Mouse (Mus musculus) kidney, adult 2 months (tissue): ENCODE data around the gene Apaf1. TPM values are rescaled to one million over a fixed set of nuclear protein-coding genes. Genes with fewer than 3 reads are reported as not detected.

ENCODE experiments used
- DNase-seq: peaks from one replicate; pipeline ENCODE4 v3.0.0; 2021
- H3K27ac ChIP-seq: fragments of 200-500 bp; 2 replicates; pipeline ENCODE4 v1.5.1; 2012; ENCODE audit warnings: low read depth, low read length, control low read depth, inconsistent platforms; ENCODE audit not compliant: insufficient read depth
- H3K27me3 ChIP-seq: fragments of 200-500 bp; replicated peaks from 2 replicates; pipeline ENCODE4 v1.6.1; 2012; ENCODE audit warnings: mild to moderate bottlenecking, moderate library complexity, low read length, inconsistent platforms; ENCODE audit not compliant: control insufficient read depth, insufficient read depth
- H3K36me3 ChIP-seq: fragments of 200-500 bp; 2 replicates; pipeline ENCODE4 v1.6.1; 2012; ENCODE audit warnings: mild to moderate bottlenecking, moderate library complexity, low read length, inconsistent platforms; ENCODE audit not compliant: control insufficient read depth, insufficient read depth
- H3K4me1 ChIP-seq: fragments of 200-500 bp; 2 replicates; pipeline ENCODE4 v1.6.1; 2011; ENCODE audit warnings: low read length; ENCODE audit not compliant: control insufficient read depth, insufficient read depth
- H3K4me3 ChIP-seq: fragments of 200-500 bp; 2 replicates; pipeline ENCODE4 v1.5.1; 2011; ENCODE audit warnings: mild to moderate bottlenecking, low read depth, low read length, control low read depth; ENCODE audit not compliant: insufficient read depth
- CTCF ChIP-seq: fragments of 200-500 bp; conservative IDR thresholded peaks from 2 replicates; pipeline ENCODE4 v1.5.1; 2011; ENCODE audit warnings: low read depth, mild to moderate bottlenecking, control low read depth, low read length, moderate library complexity, mixed read lengths; ENCODE audit not compliant: insufficient read depth, insufficient read length
- POLR2A ChIP-seq: fragments of 200-500 bp; IDR thresholded peaks from one replicate; pipeline ENCODE4 v1.6.1; 2011; ENCODE audit warnings: low read depth, low read length, control low read depth
- WGBS: fragments of 180-500 bp; shearing (Covaris S2); methylation state at CpG from one replicate; pipeline ENCODE4 v1.1.7; 2018; 5-methylcytosine and 5-hydroxymethylcytosine counted together
- polyA plus RNA-seq: library from polyadenylated mRNA; depleted of rRNA; stranded (reverse); fragments of >200 nt; gene quantifications from 2 replicates; pipeline ENCODE4 v1.2.3, GENCODE M21; 2012

Apaf1 gene
- polyA plus RNA-seq, 1 experiment: 4.4 TPM

DNA sequence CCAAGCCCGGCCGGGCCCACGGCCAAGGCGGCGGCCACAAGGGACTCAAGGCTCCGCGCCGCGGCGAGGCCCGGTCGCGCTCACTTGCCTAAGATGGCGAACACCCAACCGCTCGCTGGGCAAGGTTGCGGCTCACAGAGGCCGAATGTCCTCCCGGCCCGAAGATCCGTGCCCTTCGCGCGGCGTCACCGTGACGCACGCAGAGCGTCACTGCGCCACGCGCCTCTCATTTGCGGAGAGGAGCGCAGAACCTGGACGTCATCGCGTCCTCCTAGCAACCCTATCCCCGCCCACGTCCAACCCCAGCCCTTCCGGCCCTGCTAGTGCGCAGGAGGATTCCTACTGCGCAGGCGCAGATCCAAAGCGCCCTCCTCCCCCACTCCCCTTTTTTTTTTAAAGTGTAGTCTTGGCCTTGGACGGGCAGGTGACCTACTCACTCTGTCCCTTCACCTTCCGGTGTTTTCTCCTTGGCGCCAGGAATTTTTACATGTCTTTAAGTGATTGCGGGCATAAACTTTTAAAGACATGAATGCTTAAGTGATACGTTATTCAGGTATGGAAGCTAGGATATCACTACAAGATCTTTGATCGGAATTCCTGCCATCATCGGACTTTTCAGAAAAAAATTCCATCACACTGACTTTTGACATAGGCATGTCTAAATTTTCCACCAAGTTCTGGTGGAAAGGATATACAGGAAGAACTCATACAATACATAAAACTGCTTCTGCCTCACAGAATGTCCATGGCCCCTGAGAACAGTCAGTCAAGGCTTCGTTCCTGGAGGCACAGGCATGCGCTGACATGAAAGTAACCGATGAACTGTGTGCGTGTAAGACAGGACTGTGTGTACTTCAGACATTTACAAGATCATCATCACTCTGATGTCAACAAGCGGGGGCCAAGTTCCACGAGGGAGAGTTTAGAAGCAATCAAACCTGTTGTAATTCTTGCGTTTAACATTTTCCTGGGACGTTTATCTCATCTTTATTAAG, 41.6 kb upstream of the Apaf1 start, which contains the start of gene Slc25a3:
TSS of gene Slc25a3 (minus strand) at position 232 of the 995 bp plus-strand sequence.
- TF ChIP-seq POLR2A: peak; percentile 99
- no peak for TF ChIP-seq CTCF
- H3K27ac ChIP-seq: peak within 1 kb of the TSS; percentile 98
- no peaks in the 10 kb centered on the region for H3K27me3 ChIP-seq
- WGBS: 6% methylated on average over 59 of the region's 59 CpGs
- H3K4me3 ChIP-seq: peak within 1 kb of the TSS; percentile 99
- peak; percentile 98 for DNase-seq
- peaks cover 9% of the 10 kb centered on the region for H3K36me3 ChIP-seq
- H3K4me1 ChIP-seq: peaks cover 17% of the 10 kb centered on the region; the same call in 1 of the 2 replicates

DNA sequence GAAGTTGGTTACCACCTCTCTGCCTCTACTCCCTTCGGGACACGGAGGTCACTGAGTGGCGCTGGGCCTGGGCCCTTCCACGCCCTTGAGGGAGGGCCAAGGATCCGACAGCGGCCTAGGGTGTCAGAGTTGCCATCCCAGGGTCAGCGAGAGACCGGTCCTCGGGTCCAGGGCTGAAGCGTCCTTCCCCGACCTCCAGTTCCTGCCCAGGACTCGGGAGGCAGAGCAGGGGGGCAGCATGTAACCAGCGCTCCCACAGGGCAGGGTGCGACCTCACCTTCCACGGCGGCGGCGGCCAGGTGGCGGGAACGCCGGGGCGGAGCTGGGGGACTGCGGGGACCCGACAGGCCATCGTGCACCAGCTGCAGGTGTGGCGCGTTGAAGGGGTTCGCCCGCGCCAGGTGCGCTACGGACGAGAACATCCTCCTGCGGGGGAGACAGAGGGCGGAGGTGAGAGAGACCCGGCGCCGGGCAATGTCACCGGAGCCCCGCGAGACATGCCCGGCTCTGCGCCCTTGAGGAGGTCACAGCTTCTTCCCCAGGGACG, 40.8 kb upstream of the Apaf1 start:
- H3K36me3 ChIP-seq: peaks cover 13% of the 10 kb centered on the region
- H3K4me3 ChIP-seq: peak overlapping the region; percentile 99
- H3K27me3 ChIP-seq: no peaks in the 10 kb centered on the region
- TF ChIP-seq CTCF (no peak), POLR2A (no peak)
- peak overlapping the region; percentile 98 for H3K27ac ChIP-seq
- DNase-seq: peak; percentile 68
- H3K4me1 ChIP-seq: peaks cover 17% of the 10 kb centered on the region; the same call in 1 of the 2 replicates
- under 1% methylated on average over 44 of the region's 44 CpGs for WGBS

DNA sequence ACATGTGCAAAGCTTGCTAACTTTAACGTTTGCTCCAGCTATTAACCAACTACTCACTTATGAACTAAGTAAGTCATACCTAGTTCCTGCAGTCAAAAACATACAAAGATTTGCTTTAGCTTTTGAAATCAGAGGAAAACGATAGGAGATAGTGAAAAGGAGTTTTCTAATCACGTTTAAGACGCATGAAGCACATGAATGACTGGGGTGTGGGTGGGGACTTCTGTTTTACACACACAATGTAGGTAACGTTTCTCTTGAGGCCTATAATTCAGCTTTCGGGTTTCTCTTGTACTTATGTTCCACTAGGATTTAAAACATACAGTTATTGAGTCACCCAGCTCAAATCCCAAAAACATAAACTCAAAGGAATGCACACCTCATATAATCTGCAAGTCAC, 40.1 kb upstream of the Apaf1 start:
- peaks cover 15% of the 10 kb centered on the region; the same call in 1 of the 2 replicates for H3K4me1 ChIP-seq
- H3K27me3 ChIP-seq: no peaks in the 10 kb centered on the region
- no peak for DNase-seq
- H3K4me3 ChIP-seq: peak overlapping the region; percentile 16; the same call in 1 of the 2 replicates
- peak overlapping the region; percentile 13; the same call in 1 of the 2 replicates for H3K27ac ChIP-seq
- TF ChIP-seq CTCF: no peak
- no peak for TF ChIP-seq POLR2A
- H3K36me3 ChIP-seq: peaks cover 17% of the 10 kb centered on the region
- WGBS: 4% methylated on average over 6 of the region's 6 CpGs

DNA sequence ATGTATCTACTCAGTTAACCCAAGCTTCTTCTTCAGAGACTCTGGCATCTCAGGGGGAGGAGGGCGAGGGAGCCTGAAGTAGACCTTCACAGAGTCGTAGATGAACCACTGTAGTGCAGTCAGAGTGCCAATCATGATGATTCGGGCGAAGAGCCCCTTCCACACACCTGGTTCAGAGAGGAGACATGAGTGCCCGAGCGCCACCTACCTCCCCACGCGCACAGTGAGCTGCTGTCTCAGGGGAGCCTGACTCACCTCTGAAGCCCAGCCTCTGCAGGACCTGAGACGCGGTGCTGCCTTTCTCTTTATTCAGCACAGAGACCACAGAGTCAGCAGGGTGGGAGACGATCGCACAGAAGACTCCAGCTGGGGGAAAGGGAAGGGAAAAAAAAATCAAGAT, 34.4 kb upstream of the Apaf1 start:
- peaks cover 4% of the 10 kb centered on the region; the same call in 1 of the 2 replicates for H3K4me1 ChIP-seq
- no peak overlapping the region for H3K4me3 ChIP-seq
- TF ChIP-seq POLR2A (no peak), CTCF (no peak)
- DNase-seq: no peak
- H3K36me3 ChIP-seq: peaks cover 31% of the 10 kb centered on the region
- H3K27me3 ChIP-seq: no peaks in the 10 kb centered on the region
- 90% methylated on average over 12 of the region's 12 CpGs for WGBS
- H3K27ac ChIP-seq: no peak overlapping the region

DNA sequence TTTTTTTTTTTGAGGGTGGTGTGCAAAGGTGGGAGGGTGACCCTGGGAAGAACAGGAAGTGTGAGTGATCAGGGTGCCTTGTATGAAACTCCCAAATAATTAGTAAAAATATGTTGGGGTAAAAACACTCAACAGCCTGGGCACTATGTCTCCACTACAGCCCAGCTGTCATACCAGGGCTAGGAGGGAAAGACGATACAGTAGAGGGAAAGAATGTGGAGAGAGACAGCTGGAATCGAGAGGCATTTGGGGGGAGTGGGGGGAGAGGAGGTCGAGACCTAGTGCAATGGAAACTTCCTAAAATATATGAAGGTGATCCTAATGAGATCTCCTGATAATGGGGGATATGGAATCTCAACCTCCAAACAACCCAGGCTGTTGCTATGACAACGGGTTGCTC, 27.3 kb upstream of the Apaf1 start:
- H3K27me3 ChIP-seq: no peaks in the 10 kb centered on the region
- H3K36me3 ChIP-seq: peaks cover 2% of the 10 kb centered on the region
- WGBS: 58% methylated on average over 4 of the region's 4 CpGs
- H3K4me3 ChIP-seq: no peak overlapping the region
- no peaks in the 10 kb centered on the region for H3K4me1 ChIP-seq
- DNase-seq: no peak
- no peak overlapping the region for H3K27ac ChIP-seq
- TF ChIP-seq CTCF (no peak), POLR2A (no peak)

DNA sequence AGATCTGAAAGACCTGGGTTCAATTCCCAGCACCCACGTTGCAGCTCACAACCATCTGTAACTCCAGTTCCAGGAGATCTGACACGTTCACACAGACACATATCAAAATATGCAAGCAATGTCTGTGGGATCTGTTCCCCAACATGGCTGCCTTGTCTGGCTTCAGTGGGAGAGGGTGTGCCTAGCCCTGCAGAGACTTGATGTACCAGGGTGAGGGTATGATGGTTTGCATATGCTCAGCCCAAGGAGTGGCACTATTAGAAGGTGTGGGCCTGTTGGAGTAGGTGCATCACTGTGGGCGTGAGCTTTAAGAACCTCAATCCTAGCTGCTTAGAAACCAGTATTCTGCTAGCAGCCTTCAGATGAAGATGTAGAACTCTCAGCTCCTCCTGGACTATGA, 23.4 kb upstream of the Apaf1 start:
- WGBS: 83% methylated on average over 3 of the region's 3 CpGs
- TF ChIP-seq CTCF (no peak), POLR2A (no peak)
- no peak for DNase-seq
- H3K27ac ChIP-seq: no peak overlapping the region
- H3K36me3 ChIP-seq: no peaks in the 10 kb centered on the region; the same call in 1 of the 2 replicates
- no peaks in the 10 kb centered on the region for H3K27me3 ChIP-seq
- no peaks in the 10 kb centered on the region for H3K4me1 ChIP-seq
- no peak overlapping the region for H3K4me3 ChIP-seq
